Mouse (Mus musculus): ENCODE measurements at regions not wholly inside any gene's neighbourhood (a gene's known extent, or its start where the extent isn't known, plus 50 kb on each side); places are given as distances from the start of the nearest gene placed in this dataset.
"Not testable (repeated sequence)": the region's sequence is repeated elsewhere in the genome, so short reads cannot be mapped to it uniquely, and the experiment has no call there.

- DNase-seq = no peak
Measured at GRCm38 (mm10) chr15:32749971-32750370, 505.4 kb downstream of the Sema5a start.

DNA sequence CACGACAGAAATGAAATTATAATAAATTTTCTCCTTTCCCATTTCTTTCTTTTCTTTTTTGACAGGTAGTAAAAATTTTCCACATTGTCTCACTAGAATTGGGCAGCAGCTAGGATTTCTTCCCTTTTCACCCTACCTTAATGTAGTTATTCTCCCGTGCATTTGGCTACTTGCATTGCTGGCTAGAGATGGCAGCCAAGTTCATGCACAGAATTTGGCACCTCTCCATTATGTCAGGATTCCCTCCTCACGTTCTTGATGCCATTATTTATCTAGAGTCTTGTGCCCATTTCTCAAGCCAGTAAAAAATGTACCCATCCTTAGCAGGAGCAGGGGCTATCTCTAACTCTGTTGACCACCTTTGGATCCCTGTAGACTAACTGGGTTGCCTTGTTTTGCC, 507.4 kb downstream of the Sema5a start:
- no peak for DNase-seq

GRCm38 (mm10) chr15:32760141-32760540, 515.5 kb downstream of the Sema5a start:
- DNase-seq = no peak

GRCm38 (mm10) chr15:32766011-32766701, 521.5 kb downstream of the Sema5a start:
- peak; percentile 6 for DNase-seq

DNA sequence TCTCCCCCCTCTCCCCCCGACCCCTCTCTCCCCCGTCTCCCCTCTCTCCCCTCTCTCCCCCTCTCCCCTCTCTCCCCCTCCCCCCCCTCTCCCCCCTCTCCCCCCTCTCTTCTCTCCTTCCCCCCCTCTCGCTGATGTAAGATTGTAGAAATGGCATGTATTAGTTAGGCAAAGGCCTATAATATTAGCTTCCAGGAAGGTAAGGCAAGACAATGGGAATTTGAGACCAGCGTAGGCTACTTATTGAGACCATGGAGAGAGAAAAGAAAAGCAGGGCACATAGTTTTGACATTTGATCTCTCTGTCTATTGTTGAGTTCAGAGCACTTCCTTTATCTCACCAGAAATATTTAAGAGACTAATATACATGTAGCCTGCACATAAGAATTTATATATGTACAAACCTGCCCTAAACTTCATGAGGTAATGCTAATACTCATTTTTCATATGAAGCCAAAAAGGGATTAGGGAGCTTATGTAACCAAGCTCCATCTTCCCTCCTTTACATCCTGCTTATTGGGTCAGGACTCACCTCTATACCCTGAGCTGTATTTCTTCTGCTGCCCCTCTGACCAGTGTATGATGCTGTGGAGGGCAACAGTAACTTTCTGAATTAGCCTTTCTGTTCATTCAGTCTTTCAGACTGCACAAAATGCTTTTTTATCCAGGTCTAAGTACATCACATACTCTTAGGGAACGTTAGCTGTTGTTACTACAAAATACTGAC, 522.3 kb downstream of the Sema5a start:
- no peak for DNase-seq

DNA sequence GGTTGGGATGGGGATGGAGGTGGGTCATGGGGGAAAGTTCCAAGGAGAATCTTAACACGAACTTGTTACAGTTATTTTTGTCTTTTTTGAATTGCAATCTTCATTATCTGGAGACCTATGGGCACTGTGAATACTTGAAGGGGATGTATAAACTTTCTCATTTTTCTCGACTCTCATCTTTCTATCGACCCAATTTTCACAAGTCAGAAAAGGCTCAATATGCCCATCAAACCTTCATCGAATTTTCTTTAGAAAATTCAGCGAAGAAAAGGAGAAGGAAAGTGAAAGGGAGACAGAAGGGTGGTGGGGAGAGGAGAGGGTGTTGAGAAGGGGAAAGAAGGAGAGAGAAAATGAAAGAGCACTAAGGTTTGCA, 533.6 kb downstream of the Sema5a start:
- not testable (repeated sequence) for DNase-seq

GRCm38 (mm10) chr15:32778599-32779273, 534.1 kb downstream of the Sema5a start:
- DNase-seq = peak; percentile 80

GRCm38 (mm10) chr15:32779274-32779615, 534.6 kb downstream of the Sema5a start:
- DNase-seq = not testable (repeated sequence)

GRCm38 (mm10) chr15:32781609-32782008, 537.0 kb downstream of the Sema5a start:
- not testable (repeated sequence) for DNase-seq

DNA sequence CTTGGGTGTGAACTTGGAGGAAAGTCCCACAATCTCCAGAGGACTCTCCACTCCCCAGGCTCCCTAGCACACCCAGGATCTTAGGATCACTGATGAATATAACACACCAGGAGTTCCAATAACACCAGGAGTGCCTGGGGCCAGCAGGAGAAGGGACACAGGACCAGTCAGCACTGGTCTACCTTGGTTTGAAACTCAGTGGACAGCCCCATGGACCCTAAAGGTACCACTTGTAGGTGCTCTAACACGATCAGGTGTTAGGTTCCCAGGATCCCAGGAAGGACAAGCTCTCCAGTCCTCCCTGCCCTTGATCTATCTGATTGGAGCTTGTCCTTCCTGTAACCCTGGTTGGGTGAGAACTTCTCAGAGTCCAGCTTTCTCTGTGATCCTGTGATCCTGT, 554.6 kb downstream of the Sema5a start:
- DNase-seq = no peak

- no peak for DNase-seq
Measured at GRCm38 (mm10) chr15:32810849-32811632, 566.4 kb downstream of the Sema5a start.

DNA sequence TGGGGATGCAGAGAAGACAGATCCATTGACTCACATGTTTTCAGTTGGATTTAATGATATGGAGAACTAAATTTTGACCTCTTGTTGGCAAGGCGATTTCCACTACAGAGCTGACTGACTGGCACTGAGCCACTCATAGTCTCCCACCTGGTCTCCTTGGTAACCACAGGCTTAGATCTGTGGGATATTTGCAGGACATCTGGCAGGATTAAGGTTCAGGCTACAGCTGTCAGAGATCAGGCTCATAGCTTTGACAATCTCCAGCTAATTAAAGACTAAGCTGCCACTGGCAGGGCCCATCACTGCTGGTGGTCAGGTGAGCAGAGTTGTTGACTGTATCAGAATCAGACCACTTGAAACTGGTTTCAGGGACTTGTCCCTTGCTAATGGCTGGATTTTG, 595.4 kb downstream of the Sema5a start:
- DNase-seq = no peak
